In the genomic region with DNA sequence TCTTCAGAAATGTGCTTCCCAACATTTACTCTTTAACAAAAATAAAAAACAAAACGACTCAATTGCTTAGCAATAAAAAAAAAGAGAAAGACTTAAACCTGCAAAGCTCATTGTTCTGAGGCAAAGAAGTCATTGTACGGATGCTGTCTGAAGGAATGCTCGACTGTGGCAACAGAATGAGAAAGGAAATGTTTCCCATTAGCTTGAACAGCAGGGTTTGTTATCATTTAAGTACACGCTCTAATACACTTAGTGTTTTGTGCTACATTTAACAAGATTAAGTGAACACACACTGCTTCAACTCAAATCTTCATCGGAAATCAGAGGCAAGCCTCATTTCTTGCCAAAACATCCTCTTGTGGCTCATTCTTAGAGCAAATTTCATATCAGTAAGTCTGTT, we compare ENCODE assay signal across 23 mouse cellular contexts.
DNase-seq lines count a peak whose midpoint lies in the region; ATAC-seq and TF ChIP-seq lines count a peak whose summit lies in the region.
"Had no signal": no experiment of that assay in that cellular context is flagged by ENCODE, and none has a peak within 500 bp of the region (broad histone marks: within the 10 kb centered on the region; RNA-seq: fewer than 3 reads in every experiment).

No protein-coding gene starts in this region.

- H3K4me1 ChIP-seq in midbrain, postnatal 0 days (ENCODE audit: insufficient read depth, low read length) = no peaks in the 10 kb centered on the region
- no peaks in the 10 kb centered on the region for H3K4me1 ChIP-seq in midbrain, embryonic 14.5 days (ENCODE audit: control insufficient read depth, insufficient read depth, low read length)
- H3K4me1 ChIP-seq: forebrain, embryonic 12.5 days; liver, embryonic 15.5 days; lung, embryonic 15.5 days had no signal

- H3K9ac ChIP-seq in midbrain, postnatal 0 days (replicated peaks; ENCODE audit: low read length, poor library complexity, severe bottlenecking) = no peak overlapping the region
- H3K9ac ChIP-seq in midbrain, embryonic 14.5 days (replicated peaks; ENCODE audit: low read length) = no peak overlapping the region
- H3K9ac ChIP-seq: forebrain, embryonic 12.5 days; liver, embryonic 15.5 days; lung, embryonic 15.5 days had no signal

- no peak for TF ChIP-seq CTCF in midbrain, postnatal 0 days (IDR thresholded peaks at IDR 0.05)

- 17% methylated on average over 5 of the region's 5 CpGs for WGBS in midbrain, postnatal 0 days
- WGBS in midbrain, embryonic 14.5 days = 18% methylated on average over 5 of the region's 5 CpGs

- H3K27me3 ChIP-seq in midbrain, postnatal 0 days (ENCODE audit: insufficient read depth, low read length) = no peaks in the 10 kb centered on the region
- H3K27me3 ChIP-seq in midbrain, embryonic 14.5 days (ENCODE audit: control insufficient read depth, insufficient read depth, low read length) = no peaks in the 10 kb centered on the region
- H3K27me3 ChIP-seq: forebrain, embryonic 12.5 days; liver, embryonic 15.5 days; lung, embryonic 15.5 days had no signal

- H3K27ac ChIP-seq in midbrain, postnatal 0 days (ENCODE audit: low read depth, low read length) = no peak overlapping the region
- no peak overlapping the region for H3K27ac ChIP-seq in midbrain, embryonic 14.5 days (replicated peaks; ENCODE audit: low read depth, low read length)
- H3K27ac ChIP-seq: forebrain, embryonic 12.5 days; layer of hippocampus, adult 2 months; limb, embryonic 10.5 days; liver, embryonic 15.5 days; lung, embryonic 15.5 days had no signal

- no peaks in the 10 kb centered on the region for H3K9me3 ChIP-seq in midbrain, postnatal 0 days (ENCODE audit: low read length)
- H3K9me3 ChIP-seq in midbrain, embryonic 14.5 days (ENCODE audit: control insufficient read depth, low read length) = no peaks in the 10 kb centered on the region
- H3K9me3 ChIP-seq: forebrain, embryonic 12.5 days; limb, embryonic 10.5 days; liver, embryonic 15.5 days; lung, embryonic 15.5 days had no signal

- H3K36me3 ChIP-seq in midbrain, postnatal 0 days (ENCODE audit: insufficient read depth, low read length) = no peaks in the 10 kb centered on the region
- no peaks in the 10 kb centered on the region for H3K36me3 ChIP-seq in midbrain, embryonic 14.5 days (ENCODE audit: control insufficient read depth, insufficient read depth, low read length)
- H3K36me3 ChIP-seq: forebrain, embryonic 12.5 days; limb, embryonic 10.5 days; liver, embryonic 15.5 days; lung, embryonic 15.5 days had no signal

- no peak for ATAC-seq in midbrain, postnatal 0 days (ENCODE audit: low FRiP score)
- ATAC-seq in midbrain, embryonic 14.5 days (ENCODE audit: low FRiP score, low TSS enrichment) = no peak
- ATAC-seq: midbrain, embryonic 16.5 days had no signal

- H3K4me2 ChIP-seq in midbrain, postnatal 0 days (ENCODE audit: low read depth, low read length, poor library complexity, severe bottlenecking) = no peak overlapping the region
- no peak overlapping the region for H3K4me2 ChIP-seq in midbrain, embryonic 14.5 days (ENCODE audit: low read length)
- H3K4me2 ChIP-seq: forebrain, embryonic 12.5 days; liver, embryonic 15.5 days; lung, embryonic 15.5 days had no signal

- no peak overlapping the region for H3K4me3 ChIP-seq in midbrain, postnatal 0 days (ENCODE audit: low read depth, low read length)
- H3K4me3 ChIP-seq in midbrain, embryonic 14.5 days (replicated peaks; ENCODE audit: low read depth, low read length) = no peak overlapping the region
- H3K4me3 ChIP-seq: forebrain, embryonic 12.5 days; layer of hippocampus, adult 2 months; limb, embryonic 10.5 days; liver, embryonic 15.5 days; lung, embryonic 15.5 days had no signal

- peak; percentile 23 for DNase-seq in embryo, embryonic 10 days (ENCODE audit: low spot score)
- DNase-seq in embryo, embryonic 9.5 days (ENCODE audit: extremely low spot score) = no peak
- DNase-seq in midbrain, postnatal 0 days (ENCODE audit: low spot score) = peak; percentile 39
- no peak for DNase-seq in midbrain, embryonic 14.5 days
- DNase-seq in hindlimb bud, embryonic 11.5 days (ENCODE audit: extremely low spot score, low read depth, low spot score) = peak; percentile 1
- no peak for DNase-seq in natural killer cell, adult 2 months (ENCODE audit: low spot score in 2 of 2)
- DNase-seq in kidney, postnatal 36 days = no peak
- no peak for DNase-seq in adrenal gland, postnatal 14 days
- DNase-seq: adrenal gland, postnatal 25 days; cerebellum, adult 11 months; cerebellum, postnatal 10 days; gastrocnemius, postnatal 36 days; kidney, adult 2 months; kidney, postnatal 10 days; liver; lung, postnatal 4 days; thymus, adult 18-20 months had no signal

Comparison
In these comparisons a context has a peak if more than half of its experiments do, and no peak if none do; other contexts are left out.
1. DNase-seq: peak in embryo, embryonic 10 days (single experiment), midbrain, postnatal 0 days (single experiment) and hindlimb bud, embryonic 11.5 days (single experiment); none in embryo, embryonic 9.5 days (single experiment), midbrain, embryonic 14.5 days (single experiment), natural killer cell, adult 2 months (0 of 2), kidney, postnatal 36 days (0 of 2) and adrenal gland, postnatal 14 days (single experiment).